Mouse (Mus musculus): ENCODE data around the gene Hist1h2bh. TPM values are rescaled to one million over a fixed set of nuclear protein-coding genes. Genes with fewer than 3 reads are reported as not detected.

Gene Hist1h2bh
- polyA plus RNA-seq, 1 experiment from 2014 or later = not detected

DNA sequence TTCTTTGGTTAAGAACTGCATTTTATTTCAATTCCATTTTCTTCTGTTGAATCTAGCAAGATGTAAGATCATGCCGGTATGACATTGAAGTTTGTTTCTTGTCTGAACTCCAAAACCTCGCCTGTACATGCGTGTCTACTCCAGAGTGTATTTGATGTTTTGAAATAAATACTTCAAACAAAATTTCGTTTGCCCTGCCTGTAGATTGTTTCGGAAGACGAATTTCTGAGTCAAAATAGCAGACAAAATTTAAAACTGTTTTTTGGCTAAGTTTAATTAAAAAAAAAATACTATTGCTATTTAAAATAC lies 24.9 kb downstream of the Hist1h2bh start:
- H3K4me3 ChIP-seq (ENCODE audit: low read depth, low read length) = peak overlapping the region; percentile 52
- H3K4me2 ChIP-seq (replicated peaks; ENCODE audit: low read depth, low read length) = peak overlapping the region; percentile 65
- H3K4me1 ChIP-seq (ENCODE audit: insufficient read depth, low read depth, low read length) = no peaks in the 10 kb centered on the region
- no peak overlapping the region for H3K27ac ChIP-seq (ENCODE audit: low read length)
- WGBS = under 1% methylated on average over 6 of the region's 6 CpGs
- H3K27me3 ChIP-seq (replicated peaks; ENCODE audit: insufficient read depth, low read length) = no peaks in the 10 kb centered on the region
- no peaks in the 10 kb centered on the region for H3K9me3 ChIP-seq (ENCODE audit: low read length)
- ATAC-seq = 0 out of 2 replicates have a peak, but pooled peaks have one; percentile 0
- H3K9ac ChIP-seq (replicated peaks; ENCODE audit: low read depth) = no peak overlapping the region; the same call in 1 of the 2 replicates
- TF ChIP-seq CTCF (IDR thresholded peaks at IDR 0.05) (no peak), EP300 (IDR thresholded peaks at IDR 0.05) (no peak)
- no peaks in the 10 kb centered on the region for H3K36me3 ChIP-seq (ENCODE audit: insufficient read depth, low read length)
- DNase-seq (ENCODE audit: low spot score) = no peak

GRCm38 (mm10) chr13:23517603-23518294 lies 25.4 kb downstream of the Hist1h2bh start:
- peak overlapping the region; percentile 65 for H3K4me2 ChIP-seq (replicated peaks; ENCODE audit: low read depth, low read length)
- H3K36me3 ChIP-seq (ENCODE audit: insufficient read depth, low read length) = no peaks in the 10 kb centered on the region
- peak overlapping the region; percentile 57; the same call in 1 of the 2 replicates for H3K27ac ChIP-seq (ENCODE audit: low read length)
- no peaks in the 10 kb centered on the region for H3K4me1 ChIP-seq (ENCODE audit: insufficient read depth, low read depth, low read length)
- H3K9ac ChIP-seq (replicated peaks; ENCODE audit: low read depth) = no peak overlapping the region; the same call in 1 of the 2 replicates
- DNase-seq (ENCODE audit: low spot score) (peak; percentile 89), ATAC-seq (peak; percentile 88)
- no peaks in the 10 kb centered on the region for H3K9me3 ChIP-seq (ENCODE audit: low read length)
- WGBS = under 1% methylated on average over 27 of the region's 27 CpGs
- H3K4me3 ChIP-seq (ENCODE audit: low read depth, low read length) = peak overlapping the region; percentile 52
- TF ChIP-seq EP300 (IDR thresholded peaks at IDR 0.05) (peak; percentile 28; the same call in 1 of the 2 replicates), CTCF (IDR thresholded peaks at IDR 0.05) (no peak)
- H3K27me3 ChIP-seq (replicated peaks; ENCODE audit: insufficient read depth, low read length) = no peaks in the 10 kb centered on the region

DNA sequence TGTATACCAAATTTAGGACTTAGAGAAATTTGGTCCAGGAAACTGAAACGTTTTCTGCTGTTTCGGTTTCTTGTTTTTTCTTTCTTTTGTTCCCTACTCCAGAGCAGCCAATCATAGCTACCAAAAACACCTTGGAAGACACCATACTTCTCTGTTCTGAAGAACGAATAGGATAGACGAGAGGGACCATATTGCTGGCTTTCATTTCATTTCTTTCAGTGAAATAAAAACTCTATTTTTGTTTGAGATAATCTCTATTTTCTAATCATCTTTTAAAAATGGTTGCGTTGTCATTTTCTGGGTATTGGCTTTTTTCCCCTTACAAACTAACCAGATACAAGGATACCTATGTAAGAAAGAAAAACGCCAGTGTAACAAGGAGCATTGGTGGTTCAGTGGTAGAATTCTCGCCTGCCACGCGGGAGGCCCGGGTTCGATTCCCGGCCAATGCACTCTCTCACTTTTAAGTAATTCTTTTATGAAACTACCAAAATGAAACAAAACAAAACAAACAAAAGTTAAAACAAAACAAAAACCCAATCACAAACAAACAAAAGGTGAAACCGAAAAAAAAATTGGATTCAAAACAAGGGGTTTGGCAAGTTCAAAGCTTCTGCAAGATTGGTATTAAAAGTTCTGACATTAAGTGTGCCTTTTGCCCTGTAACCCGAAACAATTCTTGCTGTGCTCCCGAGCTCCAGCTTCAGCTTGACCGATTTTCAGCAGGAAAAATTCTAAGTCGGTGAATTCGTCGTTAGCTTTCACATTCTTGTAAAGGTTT lies 26.2 kb downstream of the Hist1h2bh start:
- DNase-seq (ENCODE audit: low spot score) (peak; percentile 71), ATAC-seq (peak; percentile 61)
- Histone ChIP-seq H3K9me3 (ENCODE audit: low read length) (no peaks in the 10 kb centered on the region), H3K4me2 (replicated peaks; ENCODE audit: low read depth, low read length) (peak overlapping the region; percentile 65), H3K27me3 (replicated peaks; ENCODE audit: insufficient read depth, low read length) (no peaks in the 10 kb centered on the region), H3K36me3 (ENCODE audit: insufficient read depth, low read length) (no peaks in the 10 kb centered on the region), H3K4me1 (ENCODE audit: insufficient read depth, low read depth, low read length) (no peaks in the 10 kb centered on the region), H3K4me3 (ENCODE audit: low read depth, low read length) (peak overlapping the region; percentile 52), H3K9ac (replicated peaks; ENCODE audit: low read depth) (no peak overlapping the region), H3K27ac (ENCODE audit: low read length) (peak overlapping the region; percentile 57; the same call in 1 of the 2 replicates)
- no peak; the same call in 1 of the 2 replicates for TF ChIP-seq EP300 (IDR thresholded peaks at IDR 0.05)
- TF ChIP-seq CTCF (IDR thresholded peaks at IDR 0.05) = no peak
- under 1% methylated on average over 19 of the region's 19 CpGs for WGBS

- no peak overlapping the region for H3K9ac ChIP-seq (replicated peaks; ENCODE audit: low read depth)
- DNase-seq (ENCODE audit: low spot score) = no peak
Measured at GRCm38 (mm10) chr13:23515826-23516620, 27.2 kb downstream of the Hist1h2bh start.

GRCm38 (mm10) chr13:23515281-23515680 lies 27.9 kb downstream of the Hist1h2bh start:
- no peak for ATAC-seq
- H3K4me2 ChIP-seq (replicated peaks; ENCODE audit: low read depth, low read length) = no peak overlapping the region
- DNase-seq (ENCODE audit: low spot score) = no peak

More at GRCm38 (mm10) chr13:23515826-23516620, 27.2 kb downstream of the Hist1h2bh start:
- peak overlapping the region; percentile 17; the same call in 1 of the 2 replicates for H3K4me2 ChIP-seq (replicated peaks; ENCODE audit: low read depth, low read length)
- no peaks in the 10 kb centered on the region for H3K36me3 ChIP-seq (ENCODE audit: insufficient read depth, low read length)
- no peaks in the 10 kb centered on the region for H3K9me3 ChIP-seq (ENCODE audit: low read length)
- no peaks in the 10 kb centered on the region for H3K4me1 ChIP-seq (ENCODE audit: insufficient read depth, low read depth, low read length)
- WGBS = 47% methylated on average over 15 of the region's 15 CpGs
- TF ChIP-seq CTCF (IDR thresholded peaks at IDR 0.05) (no peak), EP300 (IDR thresholded peaks at IDR 0.05) (no peak)
- no peak overlapping the region for H3K27ac ChIP-seq (ENCODE audit: low read length)
- no peaks in the 10 kb centered on the region for H3K27me3 ChIP-seq (replicated peaks; ENCODE audit: insufficient read depth, low read length)
- H3K4me3 ChIP-seq (ENCODE audit: low read depth, low read length) = no peak overlapping the region
- ATAC-seq = no peak

DNA sequence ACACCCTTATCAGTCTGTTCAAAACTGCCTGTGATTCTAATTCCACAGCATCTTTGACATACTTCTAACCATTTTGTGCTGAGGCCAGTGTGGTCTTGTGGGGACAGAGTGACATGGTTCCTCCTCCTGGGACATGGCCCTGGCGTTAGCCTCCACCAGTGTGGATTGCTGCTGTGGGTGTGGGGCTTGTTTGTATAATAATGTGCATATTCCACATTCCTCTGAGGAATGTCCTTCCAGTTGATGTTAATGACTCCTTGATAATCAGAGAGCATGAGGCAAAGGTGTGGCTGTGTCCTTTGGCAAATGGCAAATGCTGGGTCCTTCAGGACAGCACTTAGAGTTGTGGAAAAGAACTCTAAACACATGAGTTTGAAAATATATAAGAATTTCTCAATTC lies 29.7 kb downstream of the Hist1h2bh start:
- TF ChIP-seq EP300 (IDR thresholded peaks at IDR 0.05) (no peak), CTCF (IDR thresholded peaks at IDR 0.05) (no peak)
- no peaks in the 10 kb centered on the region for H3K36me3 ChIP-seq (ENCODE audit: insufficient read depth, low read length)
- no peak overlapping the region for H3K4me2 ChIP-seq (replicated peaks; ENCODE audit: low read depth, low read length)
- DNase-seq (ENCODE audit: low spot score) (no peak), ATAC-seq (no peak)
- H3K27me3 ChIP-seq (replicated peaks; ENCODE audit: insufficient read depth, low read length) = no peaks in the 10 kb centered on the region
- no peak overlapping the region for H3K27ac ChIP-seq (ENCODE audit: low read length)
- 57% methylated on average over 1 of the region's 1 CpGs for WGBS
- no peaks in the 10 kb centered on the region for H3K9me3 ChIP-seq (ENCODE audit: low read length)
- H3K9ac ChIP-seq (replicated peaks; ENCODE audit: low read depth) = no peak overlapping the region
- no peaks in the 10 kb centered on the region for H3K4me1 ChIP-seq (ENCODE audit: insufficient read depth, low read depth, low read length)
- no peak overlapping the region for H3K4me3 ChIP-seq (ENCODE audit: low read depth, low read length)

More at GRCm38 (mm10) chr13:23515281-23515680, 27.9 kb downstream of the Hist1h2bh start:
- TF ChIP-seq EP300 (IDR thresholded peaks at IDR 0.05) = no peak
- no peak for TF ChIP-seq CTCF (IDR thresholded peaks at IDR 0.05)
- H3K27ac ChIP-seq (ENCODE audit: low read length) = no peak overlapping the region
- H3K9me3 ChIP-seq (ENCODE audit: low read length) = no peaks in the 10 kb centered on the region
- WGBS = 73% methylated on average over 5 of the region's 5 CpGs
- no peak overlapping the region for H3K4me3 ChIP-seq (ENCODE audit: low read depth, low read length)
- no peak overlapping the region for H3K9ac ChIP-seq (replicated peaks; ENCODE audit: low read depth)
- no peaks in the 10 kb centered on the region for H3K27me3 ChIP-seq (replicated peaks; ENCODE audit: insufficient read depth, low read length)
- H3K36me3 ChIP-seq (ENCODE audit: insufficient read depth, low read length) = no peaks in the 10 kb centered on the region
- no peaks in the 10 kb centered on the region for H3K4me1 ChIP-seq (ENCODE audit: insufficient read depth, low read depth, low read length)

Data from lung, postnatal 0 days (tissue).